Mouse (Mus musculus) limb, embryonic 13.5 days (tissue): ENCODE data around the gene Ptpru. TPM values are rescaled to one million over a fixed set of nuclear protein-coding genes. Genes with fewer than 3 reads are reported as not detected.

Source experiments
- ATAC-seq: fragments of 200-750 bp; cut with Nextera tagmentation; 2 replicates; pipeline ENCODE4 v1.8.0; 2017; ENCODE audit warnings: low read depth, moderate number of reproducible peaks, moderate TSS enrichment; ENCODE audit not compliant: low FRiP score
- H3K27ac ChIP-seq: fragments of 300-500 bp; sonication (generic); 2 replicates; pipeline ENCODE4 v1.5.1; 2015; ENCODE audit warnings: inconsistent platforms, mild to moderate bottlenecking, moderate library complexity
- H3K27me3 ChIP-seq: fragments of 300-500 bp; sonication (generic); 2 replicates; pipeline ENCODE4 v1.6.1; 2015; ENCODE audit warnings: mild to moderate bottlenecking, inconsistent platforms
- H3K36me3 ChIP-seq: fragments of 300-500 bp; sonication (generic); 2 replicates; pipeline ENCODE4 v1.6.1; 2015; ENCODE audit warnings: inconsistent platforms, mild to moderate bottlenecking, moderate library complexity
- H3K4me1 ChIP-seq: fragments of 300-500 bp; sonication (generic); 2 replicates; pipeline ENCODE4 v1.6.1; 2015; ENCODE audit warnings: inconsistent platforms
- H3K4me2 ChIP-seq: fragments of 300-500 bp; sonication (generic); replicated peaks from 2 replicates; pipeline ENCODE4 v1.6.1; 2015; ENCODE audit warnings: inconsistent platforms, mild to moderate bottlenecking, moderate library complexity
- H3K4me3 ChIP-seq: fragments of 300-500 bp; sonication (generic); 2 replicates; pipeline ENCODE4 v1.5.1; 2015; ENCODE audit warnings: moderate library complexity, mild to moderate bottlenecking, inconsistent platforms
- H3K9ac ChIP-seq: fragments of 300-500 bp; sonication (generic); 2 replicates; pipeline ENCODE4 v1.6.1; 2015; ENCODE audit warnings: mild to moderate bottlenecking, inconsistent platforms
- H3K9me3 ChIP-seq: fragments of 300-500 bp; sonication (generic); 2 replicates; pipeline ENCODE4 v1.6.1; 2016; ENCODE audit warnings: inconsistent platforms
- WGBS: fragments of 180-500 bp; shearing (Covaris S2); methylation state at CpG from one replicate; pipeline ENCODE4 v1.1.7; 2015; 5-methylcytosine and 5-hydroxymethylcytosine counted together
- polyA plus RNA-seq: library from polyadenylated mRNA; unstranded; fragments of >200 nt; fragmentation: Nextera tagmentation; extraction: Ambion mirVana; gene quantifications from 2 replicates; pipeline ENCODE4 v1.2.1, GENCODE M21; 2015

Gene Ptpru
- polyA plus RNA-seq, 1 experiment from 2014 or later, result 20.0 TPM

GRCm38 (mm10) chr4:131763911-131764310 is 74.2 kb downstream of the Ptpru start:
- H3K4me1 ChIP-seq, result no peaks in the 10 kb centered on the region
- no peak overlapping the region for H3K4me3 ChIP-seq
- no peaks in the 10 kb centered on the region for H3K27me3 ChIP-seq
- no peaks in the 10 kb centered on the region for H3K9me3 ChIP-seq
- H3K36me3 ChIP-seq, result peaks cover 10% of the 10 kb centered on the region; the same call in 1 of the 2 replicates
- no peak overlapping the region for H3K9ac ChIP-seq
- ATAC-seq, result no peak
- H3K4me2 ChIP-seq, result no peak overlapping the region
- H3K27ac ChIP-seq, result no peak overlapping the region
- 76% methylated on average over 7 of the region's 7 CpGs for WGBS

- peaks cover 7% of the 10 kb centered on the region; the same call in 1 of the 2 replicates for H3K36me3 ChIP-seq
- H3K4me3 ChIP-seq, result no peak overlapping the region
- ATAC-seq, result no peak
- H3K27me3 ChIP-seq, result no peaks in the 10 kb centered on the region
- no peak overlapping the region for H3K27ac ChIP-seq
- no peaks in the 10 kb centered on the region for H3K9me3 ChIP-seq
- no peaks in the 10 kb centered on the region for H3K4me1 ChIP-seq
- H3K4me2 ChIP-seq, result no peak overlapping the region
- WGBS, result 60% methylated on average over 3 of the region's 3 CpGs
- H3K9ac ChIP-seq, result no peak overlapping the region
Observed at GRCm38 (mm10) chr4:131763479-131763878, 74.6 kb downstream of the Ptpru start.

- Histone ChIP-seq H3K4me2 (no peak overlapping the region), H3K36me3 (no peaks in the 10 kb centered on the region), H3K4me3 (no peak overlapping the region), H3K4me1 (no peaks in the 10 kb centered on the region), H3K27ac (no peak overlapping the region), H3K27me3 (no peaks in the 10 kb centered on the region), H3K9me3 (no peaks in the 10 kb centered on the region), H3K9ac (no peak overlapping the region)
- 64% methylated on average over 8 of the region's 8 CpGs for WGBS
- ATAC-seq, result no peak
Observed at GRCm38 (mm10) chr4:131762211-131762784, 75.8 kb downstream of the Ptpru start.

- H3K4me1 ChIP-seq, result no peaks in the 10 kb centered on the region; the same call in 1 of the 2 replicates
- H3K27me3 ChIP-seq, result no peaks in the 10 kb centered on the region
- H3K36me3 ChIP-seq, result no peaks in the 10 kb centered on the region
- 48% methylated on average over 10 of the region's 10 CpGs for WGBS
- no peak overlapping the region for H3K4me2 ChIP-seq
- no peaks in the 10 kb centered on the region for H3K9me3 ChIP-seq
- ATAC-seq, result no peak
- no peak overlapping the region for H3K9ac ChIP-seq
- no peak overlapping the region for H3K27ac ChIP-seq
- H3K4me3 ChIP-seq, result no peak overlapping the region
Observed at GRCm38 (mm10) chr4:131752204-131752837, 85.8 kb downstream of the Ptpru start.

GRCm38 (mm10) chr4:131751561-131751960 is 86.5 kb downstream of the Ptpru start:
- Histone ChIP-seq H3K9ac (no peak overlapping the region), H3K4me3 (no peak overlapping the region), H3K4me1 (no peaks in the 10 kb centered on the region; the same call in 1 of the 2 replicates), H3K9me3 (no peaks in the 10 kb centered on the region), H3K36me3 (no peaks in the 10 kb centered on the region), H3K27ac (no peak overlapping the region), H3K27me3 (no peaks in the 10 kb centered on the region), H3K4me2 (no peak overlapping the region)
- WGBS, result 63% methylated on average over 7 of the region's 7 CpGs
- no peak for ATAC-seq

GRCm38 (mm10) chr4:131749802-131750201 is 88.3 kb downstream of the Ptpru start:
- no peaks in the 10 kb centered on the region for H3K27me3 ChIP-seq
- ATAC-seq, result no peak
- WGBS, result 85% methylated on average over 6 of the region's 6 CpGs

GRCm38 (mm10) chr4:131744685-131745043 is 93.4 kb downstream of the Ptpru start:
- H3K36me3 ChIP-seq, result no peaks in the 10 kb centered on the region
- ATAC-seq, result no peak
- 87% methylated on average over 5 of the region's 5 CpGs for WGBS
- H3K4me2 ChIP-seq, result no peak overlapping the region
- H3K27me3 ChIP-seq, result no peaks in the 10 kb centered on the region
- H3K27ac ChIP-seq, result no peak overlapping the region
- no peaks in the 10 kb centered on the region for H3K9me3 ChIP-seq
- no peak overlapping the region for H3K4me3 ChIP-seq
- no peak overlapping the region for H3K9ac ChIP-seq
- H3K4me1 ChIP-seq, result no peaks in the 10 kb centered on the region

More at GRCm38 (mm10) chr4:131749802-131750201, 88.3 kb downstream of the Ptpru start:
- Histone ChIP-seq H3K36me3 (no peaks in the 10 kb centered on the region), H3K9ac (no peak overlapping the region), H3K4me3 (no peak overlapping the region), H3K4me1 (no peaks in the 10 kb centered on the region; the same call in 1 of the 2 replicates), H3K27ac (no peak overlapping the region), H3K4me2 (no peak overlapping the region), H3K9me3 (no peaks in the 10 kb centered on the region)

GRCm38 (mm10) chr4:131743831-131744684 is 94.0 kb downstream of the Ptpru start:
- no peak overlapping the region for H3K9ac ChIP-seq
- H3K4me2 ChIP-seq, result no peak overlapping the region
- no peaks in the 10 kb centered on the region for H3K4me1 ChIP-seq
- H3K9me3 ChIP-seq, result no peaks in the 10 kb centered on the region
- H3K27me3 ChIP-seq, result no peaks in the 10 kb centered on the region
- H3K27ac ChIP-seq, result no peak overlapping the region
- 15% methylated on average over 5 of the region's 5 CpGs for WGBS
- no peaks in the 10 kb centered on the region for H3K36me3 ChIP-seq
- no peak overlapping the region for H3K4me3 ChIP-seq
- ATAC-seq, result no peak

GRCm38 (mm10) chr4:131743031-131743430 is 95.1 kb downstream of the Ptpru start:
- ATAC-seq, result no peak
- Histone ChIP-seq H3K27me3 (no peaks in the 10 kb centered on the region), H3K27ac (no peak overlapping the region), H3K4me1 (no peaks in the 10 kb centered on the region), H3K4me3 (no peak overlapping the region), H3K9ac (no peak overlapping the region), H3K36me3 (no peaks in the 10 kb centered on the region), H3K9me3 (no peaks in the 10 kb centered on the region), H3K4me2 (no peak overlapping the region)
- 70% methylated on average over 13 of the region's 13 CpGs for WGBS

GRCm38 (mm10) chr4:131740621-131741020 is 97.5 kb downstream of the Ptpru start:
- Histone ChIP-seq H3K4me1 (no peaks in the 10 kb centered on the region), H3K4me2 (no peak overlapping the region), H3K9me3 (peaks cover 7% of the 10 kb centered on the region; the same call in 1 of the 2 replicates), H3K4me3 (no peak overlapping the region), H3K27me3 (no peaks in the 10 kb centered on the region), H3K36me3 (no peaks in the 10 kb centered on the region), H3K27ac (no peak overlapping the region), H3K9ac (no peak overlapping the region)
- WGBS, result 64% methylated on average over 5 of the region's 5 CpGs
- no peak for ATAC-seq

GRCm38 (mm10) chr4:131728628-131729027 is 109.5 kb downstream of the Ptpru start:
- Histone ChIP-seq H3K4me1 (no peaks in the 10 kb centered on the region), H3K9me3 (no peaks in the 10 kb centered on the region), H3K27me3 (peaks cover 5% of the 10 kb centered on the region; the same call in 1 of the 2 replicates), H3K4me2 (no peak overlapping the region), H3K9ac (no peak overlapping the region), H3K36me3 (no peaks in the 10 kb centered on the region), H3K27ac (no peak overlapping the region), H3K4me3 (no peak overlapping the region)
- WGBS, result 46% methylated on average over 7 of the region's 7 CpGs
- ATAC-seq, result no peak

- Histone ChIP-seq H3K4me1 (peaks cover 4% of the 10 kb centered on the region; the same call in 1 of the 2 replicates), H3K9me3 (no peaks in the 10 kb centered on the region), H3K27me3 (peaks cover 3% of the 10 kb centered on the region; the same call in 1 of the 2 replicates), H3K4me3 (no peak overlapping the region), H3K4me2 (no peak overlapping the region), H3K36me3 (no peaks in the 10 kb centered on the region), H3K27ac (no peak overlapping the region), H3K9ac (no peak overlapping the region)
- 60% methylated on average over 11 of the region's 11 CpGs for WGBS
- ATAC-seq, result no peak
Observed at GRCm38 (mm10) chr4:131723415-131724080, 114.5 kb downstream of the Ptpru start.
